Mouse (Mus musculus) liver, embryonic 11.5 days (tissue): ENCODE measurements around the gene Slit3. TPM values are rescaled to one million over a fixed set of nuclear protein-coding genes. Genes with fewer than 3 reads are reported as not detected.

Experiments used
- ATAC-seq: fragments of 200-750 bp; cut with Nextera tagmentation; replicated peaks from 2 replicates; pipeline ENCODE4 v1.8.0; 2017; ENCODE audit warnings: moderate number of reproducible peaks, mild to moderate bottlenecking, moderate TSS enrichment, moderate library complexity; ENCODE audit not compliant: low FRiP score
- DNase-seq: peaks from one replicate; pipeline ENCODE4 v3.0.0-alpha.2; 2017; ENCODE audit warnings: low spot score
- H3K27ac ChIP-seq: fragments of 300-500 bp; sonication (generic); 2 replicates; pipeline ENCODE4 v1.5.1; 2014; ENCODE audit warnings: mild to moderate bottlenecking, low read depth, low read length, control low read depth
- H3K27me3 ChIP-seq: fragments of 300-500 bp; sonication (generic); replicated peaks from 2 replicates; pipeline ENCODE4 v1.6.1; 2014; ENCODE audit warnings: low read length, mixed read lengths; ENCODE audit not compliant: control insufficient read depth, insufficient read depth
- H3K36me3 ChIP-seq: fragments of 300-500 bp; sonication (generic); 2 replicates; pipeline ENCODE4 v1.6.1; 2014; ENCODE audit warnings: mild to moderate bottlenecking, low read length, moderate library complexity, mixed read lengths; ENCODE audit not compliant: control insufficient read depth, insufficient read depth
- H3K4me1 ChIP-seq: fragments of 300-500 bp; sonication (generic); replicated peaks from 2 replicates; pipeline ENCODE4 v1.6.1; 2014; ENCODE audit warnings: low read length, mixed read lengths; ENCODE audit not compliant: control insufficient read depth, insufficient read depth
- H3K4me2 ChIP-seq: fragments of 300-500 bp; sonication (generic); 2 replicates; pipeline ENCODE4 v1.6.1; 2014; ENCODE audit warnings: mild to moderate bottlenecking, control low read depth, moderate library complexity
- H3K4me3 ChIP-seq: fragments of 300-500 bp; sonication (generic); 2 replicates; pipeline ENCODE4 v1.5.1; 2014; ENCODE audit warnings: low read depth, low read length, control low read depth
- H3K9ac ChIP-seq: fragments of 300-500 bp; sonication (generic); 2 replicates; pipeline ENCODE4 v1.6.1; 2014; ENCODE audit warnings: low read depth, low read length, control low read depth
- H3K9me3 ChIP-seq: fragments of 300-500 bp; sonication (generic); 2 replicates; pipeline ENCODE4 v1.6.1; 2016; ENCODE audit warnings: low read length, inconsistent platforms, mixed read lengths; ENCODE audit not compliant: control insufficient read depth
- WGBS: fragments of 180-500 bp; shearing (Covaris S2); extraction: QIAGEN DNeasy Blood & Tissue Kit; methylation state at CpG from one replicate; pipeline ENCODE4 v1.1.7; 2014; 5-methylcytosine and 5-hydroxymethylcytosine counted together
- polyA plus RNA-seq: library from polyadenylated mRNA; unstranded; fragments of >200 nt; fragmentation: Nextera tagmentation; extraction: Ambion mirVana; gene quantifications from 2 replicates; pipeline ENCODE4 v1.2.1, GENCODE M21; 2014

Slit3 gene
- polyA plus RNA-seq, 1 experiment from 2014 or later, result 6.8 TPM

DNA sequence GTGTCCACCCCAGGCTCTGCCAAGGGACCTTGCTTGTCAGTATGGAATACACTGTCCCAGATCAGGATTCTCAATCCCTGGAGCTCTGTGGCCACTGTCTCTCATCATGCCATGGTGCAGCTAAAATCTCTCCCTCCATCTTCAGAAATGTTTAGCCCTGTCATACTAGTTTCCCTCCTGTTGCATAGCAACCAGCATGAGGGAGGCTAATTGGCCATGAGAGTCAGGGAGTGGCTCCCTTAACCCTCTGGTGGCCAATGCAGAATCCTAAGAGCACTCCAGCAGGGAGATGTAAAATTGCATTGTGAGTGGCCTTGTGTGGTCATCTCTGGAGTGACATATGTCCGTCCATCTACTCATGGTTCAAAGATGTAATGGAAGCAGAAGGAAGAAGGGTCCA, 259.7 kb downstream of the Slit3 start:
- no peaks in the 10 kb centered on the region for H3K9me3 ChIP-seq
- no peak for ATAC-seq
- no peak overlapping the region for H3K9ac ChIP-seq
- WGBS, result 75% methylated on average over 1 of the region's 1 CpGs
- no peaks in the 10 kb centered on the region for H3K27me3 ChIP-seq
- no peak for DNase-seq
- peaks cover 2% of the 10 kb centered on the region; the same call in 1 of the 2 replicates for H3K4me1 ChIP-seq
- H3K4me2 ChIP-seq, result no peak overlapping the region
- H3K27ac ChIP-seq, result no peak overlapping the region
- H3K4me3 ChIP-seq, result no peak overlapping the region
- no peaks in the 10 kb centered on the region for H3K36me3 ChIP-seq

- Histone ChIP-seq H3K27ac (no peak overlapping the region), H3K4me1 (peaks cover 2% of the 10 kb centered on the region; the same call in 1 of the 2 replicates), H3K36me3 (no peaks in the 10 kb centered on the region), H3K4me2 (no peak overlapping the region), H3K9me3 (no peaks in the 10 kb centered on the region), H3K9ac (no peak overlapping the region), H3K27me3 (no peaks in the 10 kb centered on the region), H3K4me3 (no peak overlapping the region)
- ATAC-seq, result no peak
- 21% methylated on average over 3 of the region's 3 CpGs for WGBS
- DNase-seq, result no peak
These were observed 264.4 kb downstream of the Slit3 start for GRCm38 (mm10) chr11:35385444-35385843.

GRCm38 (mm10) chr11:35387826-35388225, 266.8 kb downstream of the Slit3 start:
- DNase-seq, result no peak
- Histone ChIP-seq H3K27ac (no peak overlapping the region), H3K4me3 (no peak overlapping the region), H3K9ac (no peak overlapping the region), H3K27me3 (no peaks in the 10 kb centered on the region), H3K4me2 (no peak overlapping the region), H3K9me3 (no peaks in the 10 kb centered on the region), H3K4me1 (peaks cover 2% of the 10 kb centered on the region; the same call in 1 of the 2 replicates), H3K36me3 (no peaks in the 10 kb centered on the region)
- no peak for ATAC-seq
- WGBS, result 74% methylated on average over 10 of the region's 10 CpGs

GRCm38 (mm10) chr11:35388471-35388870, 267.4 kb downstream of the Slit3 start:
- DNase-seq (no peak), ATAC-seq (no peak)
- H3K4me2 ChIP-seq, result no peak overlapping the region
- H3K9ac ChIP-seq, result no peak overlapping the region
- no peaks in the 10 kb centered on the region for H3K27me3 ChIP-seq
- no peak overlapping the region for H3K27ac ChIP-seq
- H3K36me3 ChIP-seq, result no peaks in the 10 kb centered on the region
- H3K4me3 ChIP-seq, result no peak overlapping the region
- WGBS, result 62% methylated on average over 12 of the region's 12 CpGs
- peaks cover 2% of the 10 kb centered on the region; the same call in 1 of the 2 replicates for H3K4me1 ChIP-seq
- H3K9me3 ChIP-seq, result no peaks in the 10 kb centered on the region

DNA sequence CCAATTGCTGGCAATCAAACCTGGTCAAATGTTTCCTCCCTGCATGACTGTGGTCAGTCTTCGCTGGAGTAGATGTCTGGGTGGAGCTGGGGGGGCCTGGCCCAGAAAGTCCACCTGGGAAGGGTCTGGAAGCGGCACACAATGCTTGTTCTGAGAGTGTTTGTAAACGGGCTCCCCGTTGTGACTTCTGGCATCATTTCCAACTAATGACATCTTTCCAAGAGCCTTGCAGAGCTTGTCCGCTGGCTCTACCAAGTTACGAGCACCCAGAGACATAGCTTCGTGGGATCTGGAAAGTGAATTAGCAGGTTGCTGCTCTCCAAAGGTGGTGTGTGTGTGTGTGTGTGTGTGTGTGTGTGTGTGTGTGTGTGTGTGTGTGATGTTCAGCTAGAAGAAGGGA, 268.3 kb downstream of the Slit3 start:
- no peak overlapping the region for H3K4me2 ChIP-seq
- DNase-seq (no peak), ATAC-seq (no peak)
- H3K27ac ChIP-seq, result no peak overlapping the region
- no peaks in the 10 kb centered on the region for H3K36me3 ChIP-seq
- WGBS, result 85% methylated on average over 7 of the region's 7 CpGs
- no peaks in the 10 kb centered on the region for H3K9me3 ChIP-seq
- no peaks in the 10 kb centered on the region for H3K27me3 ChIP-seq
- H3K4me3 ChIP-seq, result no peak overlapping the region
- H3K4me1 ChIP-seq, result peaks cover 2% of the 10 kb centered on the region; the same call in 1 of the 2 replicates
- H3K9ac ChIP-seq, result no peak overlapping the region

- Histone ChIP-seq H3K4me3 (no peak overlapping the region), H3K27me3 (no peaks in the 10 kb centered on the region), H3K27ac (no peak overlapping the region), H3K4me2 (no peak overlapping the region), H3K9me3 (no peaks in the 10 kb centered on the region), H3K36me3 (no peaks in the 10 kb centered on the region), H3K9ac (no peak overlapping the region), H3K4me1 (peaks cover 2% of the 10 kb centered on the region; the same call in 1 of the 2 replicates)
- ATAC-seq, result no peak
- 76% methylated on average over 9 of the region's 9 CpGs for WGBS
- no peak for DNase-seq
These were observed 268.9 kb downstream of the Slit3 start for GRCm38 (mm10) chr11:35389780-35390435.

DNA sequence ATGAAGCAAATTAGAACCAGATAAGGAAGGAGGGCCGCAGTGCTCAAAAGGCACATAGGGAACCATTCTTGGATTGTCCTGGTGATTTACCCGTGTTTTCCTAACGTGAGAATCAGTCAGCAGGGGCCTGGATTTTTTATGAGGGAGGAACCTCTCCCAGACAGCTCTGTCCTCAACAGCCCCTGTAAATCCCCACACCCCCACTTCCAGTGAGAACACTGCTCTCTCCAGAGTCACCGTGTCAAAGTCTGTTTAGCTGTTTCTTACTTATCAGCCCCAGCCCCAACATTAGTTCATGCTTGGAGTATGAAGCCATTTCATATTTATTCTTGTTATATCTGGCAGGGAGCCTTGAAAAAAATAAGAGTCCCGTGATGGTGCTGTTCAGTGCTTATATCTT, 272.8 kb downstream of the Slit3 start:
- no peaks in the 10 kb centered on the region for H3K4me1 ChIP-seq
- H3K4me2 ChIP-seq, result no peak overlapping the region
- ATAC-seq, result no peak
- WGBS, result 49% methylated on average over 5 of the region's 5 CpGs
- no peak overlapping the region for H3K9ac ChIP-seq
- H3K27ac ChIP-seq, result no peak overlapping the region
- no peaks in the 10 kb centered on the region for H3K9me3 ChIP-seq
- H3K4me3 ChIP-seq, result no peak overlapping the region
- no peaks in the 10 kb centered on the region for H3K27me3 ChIP-seq
- DNase-seq, result no peak
- H3K36me3 ChIP-seq, result no peaks in the 10 kb centered on the region

- H3K4me3 ChIP-seq, result no peak overlapping the region
- no peaks in the 10 kb centered on the region for H3K36me3 ChIP-seq
- WGBS, result 46% methylated on average over 8 of the region's 8 CpGs
- no peak overlapping the region for H3K9ac ChIP-seq
- no peaks in the 10 kb centered on the region for H3K27me3 ChIP-seq
- no peak overlapping the region for H3K27ac ChIP-seq
- ATAC-seq (no peak), DNase-seq (no peak)
- no peaks in the 10 kb centered on the region for H3K4me1 ChIP-seq
- H3K4me2 ChIP-seq, result no peak overlapping the region
- H3K9me3 ChIP-seq, result no peaks in the 10 kb centered on the region
These were observed 274.4 kb downstream of the Slit3 start for GRCm38 (mm10) chr11:35395376-35395775.

- no peak overlapping the region for H3K4me2 ChIP-seq
- H3K36me3 ChIP-seq, result no peaks in the 10 kb centered on the region
- 72% methylated on average over 5 of the region's 5 CpGs for WGBS
- no peak overlapping the region for H3K4me3 ChIP-seq
- DNase-seq (no peak), ATAC-seq (no peak)
- H3K9me3 ChIP-seq, result no peaks in the 10 kb centered on the region
- no peak overlapping the region for H3K9ac ChIP-seq
- H3K27me3 ChIP-seq, result no peaks in the 10 kb centered on the region
- no peaks in the 10 kb centered on the region for H3K4me1 ChIP-seq
- no peak overlapping the region for H3K27ac ChIP-seq
These were observed 277.3 kb downstream of the Slit3 start for GRCm38 (mm10) chr11:35398353-35398752.
